8 mouse cellular contexts compared by ENCODE assay signal in genomic region chr11:32435410-32436060, GRCm38 (mm10). TPM values are rescaled to one million over a fixed set of nuclear protein-coding genes. Genes with fewer than 3 reads are reported as not detected.
A peak's percentile ranks its signal among the peaks of the same experiment; 100 is the strongest.
DNase-seq lines count a peak whose midpoint lies in the region; ATAC-seq lines count a peak whose summit lies in the region.
"Had no signal": no experiment of that assay in that cellular context is flagged by ENCODE, and none has a peak within 500 bp of the region (broad histone marks: within the 10 kb centered on the region; RNA-seq: fewer than 3 reads in every experiment).

No protein-coding gene starts in this region.

- H3K4me1 ChIP-seq in embryonic facial prominence, embryonic 13.5 days, result peaks cover 16% of the 10 kb centered on the region
- H3K4me1 ChIP-seq in limb, embryonic 15.5 days, result peaks cover 21% of the 10 kb centered on the region
- H3K4me1 ChIP-seq: neural tube, embryonic 12.5 days had no signal

- H3K27ac ChIP-seq in embryonic facial prominence, embryonic 13.5 days, result peak overlapping the region; percentile 82
- H3K27ac ChIP-seq in limb, embryonic 15.5 days, result peak overlapping the region; percentile 87
- H3K27ac ChIP-seq: neural tube, embryonic 12.5 days had no signal

- no peaks in the 10 kb centered on the region for H3K27me3 ChIP-seq in embryonic facial prominence, embryonic 13.5 days
- H3K27me3 ChIP-seq in limb, embryonic 15.5 days, result no peaks in the 10 kb centered on the region
- H3K27me3 ChIP-seq: neural tube, embryonic 12.5 days had no signal

- H3K4me3 ChIP-seq in embryonic facial prominence, embryonic 13.5 days, result no peak overlapping the region
- H3K4me3 ChIP-seq in limb, embryonic 15.5 days, result no peak overlapping the region
- H3K4me3 ChIP-seq: neural tube, embryonic 12.5 days had no signal

- WGBS in embryonic facial prominence, embryonic 13.5 days, result 45% methylated on average over 6 of the region's 6 CpGs
- WGBS in limb, embryonic 15.5 days, result 35% methylated on average over 6 of the region's 6 CpGs

- H3K4me2 ChIP-seq in embryonic facial prominence, embryonic 13.5 days, result no peak overlapping the region
- peak overlapping the region; percentile 12; the same call in 1 of the 2 replicates for H3K4me2 ChIP-seq in limb, embryonic 15.5 days
- H3K4me2 ChIP-seq: neural tube, embryonic 12.5 days had no signal

- peak; percentile 78 for DNase-seq in adipocyte (ENCODE audit: low spot score)
- peak; percentile 61 to 75 for DNase-seq in heart, postnatal 14 days
- peak; percentile 60 for DNase-seq in testis, postnatal 14 days (ENCODE audit: low spot score)
- DNase-seq in left cerebral cortex, postnatal 36 days (ENCODE audit: low spot score in 2 of 2), result no peak

- H3K9me3 ChIP-seq in embryonic facial prominence, embryonic 13.5 days, result no peaks in the 10 kb centered on the region
- no peaks in the 10 kb centered on the region for H3K9me3 ChIP-seq in limb, embryonic 15.5 days
- H3K9me3 ChIP-seq: neural tube, embryonic 12.5 days had no signal

- peak; percentile 90 for ATAC-seq in embryonic facial prominence, embryonic 13.5 days (ENCODE audit: insufficient number of reproducible peaks, insufficient read depth, low FRiP score, low TSS enrichment, low read depth)
- ATAC-seq in limb, embryonic 15.5 days (ENCODE audit: insufficient number of reproducible peaks, low FRiP score, low TSS enrichment, low read depth), result peak; percentile 92
- no peak for ATAC-seq in erythroblast, adult 5-6 weeks (replicated peaks; ENCODE audit: low FRiP score, poor library complexity, severe bottlenecking)

- intact Hi-C loops in heart, postnatal 14 days (cut with DNase I), result loop anchor here (5.0 kb wide), 1 partner anchor 88 kb away; the partner anchor contains the start of gene Sh3pxd2b
- intact Hi-C loops in left cerebral cortex, postnatal 36 days (cut with DNase I), result no loop called here

- no peaks in the 10 kb centered on the region for H3K36me3 ChIP-seq in embryonic facial prominence, embryonic 13.5 days
- H3K36me3 ChIP-seq in limb, embryonic 15.5 days, result no peaks in the 10 kb centered on the region
- H3K36me3 ChIP-seq: neural tube, embryonic 12.5 days had no signal

- no peak overlapping the region for H3K9ac ChIP-seq in embryonic facial prominence, embryonic 13.5 days
- no peak overlapping the region for H3K9ac ChIP-seq in limb, embryonic 15.5 days
- H3K9ac ChIP-seq: neural tube, embryonic 12.5 days had no signal

RNA-seq across cellular contexts. Expression of gene Ubtd2, which starts 19.6 kb away (rescaled TPM):
- 81.2 and 89.7 TPM in 2 replicates for polyA plus RNA-seq in embryonic facial prominence, embryonic 13.5 days (2015; fragmentation: Nextera tagmentation; extraction: Ambion mirVana)
- total RNA-seq in heart, postnatal 14 days (2021), result 10 to 100 TPM; 10.9 to 11.8 TPM
- polyA plus RNA-seq in limb, embryonic 15.5 days (2015; fragmentation: Nextera tagmentation; extraction: Ambion mirVana), result 90.6 and 97.1 TPM in 2 replicates
- 10 to 100 TPM; 56.9 to 57.4 TPM for total RNA-seq in left cerebral cortex, postnatal 36 days (2021)
- total RNA-seq in erythroblast, adult 5-6 weeks (2015; ENCODE audit: low replicate concordance), result 0.58 and 1.3 TPM in 2 replicates
- total RNA-seq in erythroblast, adult 5-6 weeks (2017; ENCODE audit: low replicate concordance), result not detected in 2 replicates

Comparison
In these comparisons a context has a peak if more than half of its experiments do, and no peak if none do; other contexts are left out.
1. DNase-seq: peak in adipocyte (single experiment), heart, postnatal 14 days (2 of 2) and testis, postnatal 14 days (single experiment); none in left cerebral cortex, postnatal 36 days (0 of 2).
2. RNA of gene Ubtd2, which starts 19.6 kb away (total RNA-seq): 56.9 to 57.4 TPM in left cerebral cortex, postnatal 36 days and 10.9 to 11.8 TPM in heart, postnatal 14 days; 0.58 to 1.3 TPM in erythroblast, adult 5-6 weeks; every median in the first group is over 4 times any median in the second.